8 mouse cellular contexts compared by ENCODE assay signal in the genomic region with DNA sequence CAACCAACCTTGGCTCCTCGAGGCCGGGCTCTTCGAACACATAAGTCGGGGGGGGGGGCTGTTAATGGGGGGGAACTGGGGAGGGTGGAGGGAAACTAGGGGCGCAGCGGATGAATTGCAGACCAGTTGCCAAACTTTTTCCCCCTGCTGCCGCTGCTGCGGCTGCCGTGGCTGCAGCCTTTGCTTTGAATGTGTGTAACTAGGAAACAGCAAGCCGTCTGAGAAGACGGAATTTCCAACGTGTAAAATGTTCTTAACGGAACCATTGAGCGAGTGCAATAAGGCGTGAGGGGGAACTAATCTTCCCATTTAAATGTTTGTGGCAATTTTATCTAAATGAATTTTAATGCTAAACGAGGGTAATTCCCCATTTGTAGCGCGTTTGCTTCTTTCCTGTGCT.
DNase-seq lines count a peak whose midpoint lies in the region; ATAC-seq and TF ChIP-seq lines count a peak whose summit lies in the region.

No protein-coding gene starts in this region.

- no peaks in the 10 kb centered on the region for H3K9me3 ChIP-seq in heart, embryonic 11.5 days (replicated peaks; ENCODE audit: control insufficient read depth, low read length)
- no peaks in the 10 kb centered on the region for H3K9me3 ChIP-seq in heart, postnatal 0 days (replicated peaks; ENCODE audit: control insufficient read depth, low read length)

- no peak for TF ChIP-seq POLR2A in olfactory bulb, adult 2 months (IDR thresholded peaks at IDR 0.05; ENCODE audit: insufficient read depth, low read depth, low read length)

- H3K27me3 ChIP-seq in heart, embryonic 11.5 days (ENCODE audit: control insufficient read depth, insufficient read depth, low read length), result no peaks in the 10 kb centered on the region
- no peaks in the 10 kb centered on the region for H3K27me3 ChIP-seq in C2C12 (ENCODE audit: control insufficient read depth, insufficient read depth, insufficient read length)
- peaks cover 29% of the 10 kb centered on the region; the same call in 1 of the 2 replicates for H3K27me3 ChIP-seq in heart, postnatal 0 days (ENCODE audit: control insufficient read depth, insufficient read depth, low read length)

- no peaks in the 10 kb centered on the region for H3K79me3 ChIP-seq in C2C12 (ENCODE audit: low read depth)

- peak overlapping the region; percentile 95 for H3K27ac ChIP-seq in heart, embryonic 11.5 days (ENCODE audit: low read depth, low read length)
- no peak overlapping the region for H3K27ac ChIP-seq in brown adipose tissue, adult 24 weeks (replicated peaks; ENCODE audit: low read depth, low read length)
- peak overlapping the region; percentile 91 for H3K27ac ChIP-seq in heart, postnatal 0 days (ENCODE audit: low read depth)
- peak overlapping the region; percentile 78 for H3K27ac ChIP-seq in olfactory bulb, adult 2 months (ENCODE audit: insufficient read depth, low read depth, low read length)

- H3K9ac ChIP-seq in heart, embryonic 11.5 days (ENCODE audit: low read depth, low read length), result peak overlapping the region; percentile 63
- peak overlapping the region; percentile 62 for H3K9ac ChIP-seq in heart, postnatal 0 days (replicated peaks; ENCODE audit: low read depth, low read length)

- H3ac ChIP-seq in C2C12 (ENCODE audit: control insufficient read depth, insufficient read length, low read depth), result no peak overlapping the region

- no peak for TF ChIP-seq EP300 in heart, postnatal 0 days (IDR thresholded peaks at IDR 0.05; ENCODE audit: low read depth)

- 0% methylated on average over 18 of the region's 18 CpGs for WGBS in heart, embryonic 11.5 days (ENCODE audit: insufficient replicate concordance)
- 1% methylated on average over 18 of the region's 18 CpGs for WGBS in heart, postnatal 0 days
- WGBS in olfactory bulb, adult 2 months, result under 1% methylated on average over 18 of the region's 18 CpGs

- H3K36me3 ChIP-seq in heart, embryonic 11.5 days (ENCODE audit: control insufficient read depth, insufficient read depth, low read length), result peaks cover 1% of the 10 kb centered on the region; the same call in 1 of the 2 replicates
- peaks cover 4% of the 10 kb centered on the region for H3K36me3 ChIP-seq in C2C12 (ENCODE audit: control insufficient read depth, insufficient read depth)
- peaks cover 17% of the 10 kb centered on the region; the same call in 1 of the 2 replicates for H3K36me3 ChIP-seq in heart, postnatal 0 days (replicated peaks; ENCODE audit: control insufficient read depth, insufficient read depth, low read length)

- 0 out of 2 replicates have a peak, but pooled peaks have one; percentile 3 for ATAC-seq in heart, embryonic 11.5 days (replicated peaks; ENCODE audit: insufficient number of reproducible peaks, low FRiP score, low TSS enrichment)
- peak; percentile 29; the same call in 1 of the 2 replicates for ATAC-seq in heart, postnatal 0 days (ENCODE audit: insufficient read depth, low read depth)

- no peak for TF ChIP-seq CTCF in C2C12 (IDR thresholded peaks at IDR 0.05; ENCODE audit: control insufficient read depth, insufficient read depth, insufficient read length)
- TF ChIP-seq CTCF in heart, postnatal 0 days (IDR thresholded peaks at IDR 0.05; ENCODE audit: low read depth), result no peak
- TF ChIP-seq CTCF in olfactory bulb, adult 2 months (IDR thresholded peaks at IDR 0.05; ENCODE audit: insufficient read depth, low read depth, low read length), result no peak

- H3K4me3 ChIP-seq in heart, embryonic 11.5 days (ENCODE audit: low read depth, low read length), result peak overlapping the region; percentile 56
- peak overlapping the region; percentile 39 for H3K4me3 ChIP-seq in C2C12 (ENCODE audit: insufficient read depth, poor library complexity, severe bottlenecking)
- peak overlapping the region; percentile 65 for H3K4me3 ChIP-seq in brown adipose tissue, adult 24 weeks (ENCODE audit: insufficient read depth, low read depth, low read length)
- peak overlapping the region; percentile 60 for H3K4me3 ChIP-seq in heart, postnatal 0 days (ENCODE audit: low read depth, low read length)
- peak overlapping the region; percentile 62 for H3K4me3 ChIP-seq in olfactory bulb, adult 2 months (ENCODE audit: insufficient read depth, low read depth, low read length)

- no peak for DNase-seq in heart, postnatal 25 days (ENCODE audit: low spot score)
- DNase-seq in heart, postnatal 0 days (ENCODE audit: low spot score), result peak; percentile 58
- peak; percentile 40 for DNase-seq in liver
- no peak for DNase-seq in spleen, postnatal 10 days (ENCODE audit: low spot score in 2 of 2)

- peaks cover 15% of the 10 kb centered on the region for H3K4me1 ChIP-seq in heart, embryonic 11.5 days (ENCODE audit: control insufficient read depth, insufficient read depth, low read length)
- H3K4me1 ChIP-seq in brown adipose tissue, adult 24 weeks (ENCODE audit: control insufficient read depth, insufficient read depth, insufficient read length, low read length), result no peaks in the 10 kb centered on the region
- H3K4me1 ChIP-seq in heart, postnatal 0 days (ENCODE audit: control insufficient read depth, insufficient read depth), result no peaks in the 10 kb centered on the region
- peaks cover 18% of the 10 kb centered on the region for H3K4me1 ChIP-seq in olfactory bulb, adult 2 months (ENCODE audit: control insufficient read depth, insufficient read depth, low read length)

- intact Hi-C loops in heart, postnatal 25 days (cut with DNase I), result loop anchor here (2.0 to 10.0 kb wide), 5 partner anchors 81 to 1191 kb away; no protein-coding TSS in a partner anchor

- no peaks in the 10 kb centered on the region for H3K79me2 ChIP-seq in C2C12 (ENCODE audit: control insufficient read depth, insufficient read depth)

- H3K4me2 ChIP-seq in heart, embryonic 11.5 days, result peak overlapping the region; percentile 73
- peak overlapping the region; percentile 89 for H3K4me2 ChIP-seq in heart, postnatal 0 days (ENCODE audit: low read depth, low read length)

TF ChIP-seq in C2C12, 6 proteins besides CTCF, POLR2A, EP300 and RAD21:
- no peak for TF ChIP-seq USF1 (IDR thresholded peaks at IDR 0.05; ENCODE audit: low read depth)
- no peak for TF ChIP-seq MYOG (IDR thresholded peaks at IDR 0.05; ENCODE audit: control insufficient read depth, extremely low read depth, insufficient read length)
- TF ChIP-seq FOSL1 (IDR thresholded peaks at IDR 0.05; ENCODE audit: insufficient read depth, low read length, poor library complexity, severe bottlenecking), result no peak
- TF ChIP-seq MAX (IDR thresholded peaks at IDR 0.05), result no peak
- no peak for TF ChIP-seq CEBPB (IDR thresholded peaks at IDR 0.05; ENCODE audit: low read depth)
- TF ChIP-seq MYOD1 (IDR thresholded peaks at IDR 0.05; ENCODE audit: control insufficient read depth, insufficient read length, low read depth), result no peak

Comparison
In these comparisons a context has a peak if more than half of its experiments do, and no peak if none do; other contexts are left out.
1. DNase-seq: peak in heart, postnatal 0 days (single experiment) and liver (single experiment); none in heart, postnatal 25 days (single experiment) and spleen, postnatal 10 days (0 of 2).
2. Peak in every context shown above with its lines, with median percentiles within 50 percentile points of each other: H3K4me3 ChIP-seq.